Mouse (Mus musculus) megakaryocyte, embryonic 14.5 days (primary cell): ENCODE data around the gene Gif.

ENCODE experiments used
- FLI1 ChIP-seq: IDR thresholded peaks from 2 replicates; pipeline ENCODE4 v1.6.1; 2012; ENCODE audit warnings: low read length, inconsistent platforms, mixed read lengths
- GATA1 ChIP-seq: IDR thresholded peaks from 3 replicates; pipeline ENCODE4 v1.6.1; 2012; ENCODE audit warnings: mixed read lengths, low read length, inconsistent platforms, borderline replicate concordance

DNA sequence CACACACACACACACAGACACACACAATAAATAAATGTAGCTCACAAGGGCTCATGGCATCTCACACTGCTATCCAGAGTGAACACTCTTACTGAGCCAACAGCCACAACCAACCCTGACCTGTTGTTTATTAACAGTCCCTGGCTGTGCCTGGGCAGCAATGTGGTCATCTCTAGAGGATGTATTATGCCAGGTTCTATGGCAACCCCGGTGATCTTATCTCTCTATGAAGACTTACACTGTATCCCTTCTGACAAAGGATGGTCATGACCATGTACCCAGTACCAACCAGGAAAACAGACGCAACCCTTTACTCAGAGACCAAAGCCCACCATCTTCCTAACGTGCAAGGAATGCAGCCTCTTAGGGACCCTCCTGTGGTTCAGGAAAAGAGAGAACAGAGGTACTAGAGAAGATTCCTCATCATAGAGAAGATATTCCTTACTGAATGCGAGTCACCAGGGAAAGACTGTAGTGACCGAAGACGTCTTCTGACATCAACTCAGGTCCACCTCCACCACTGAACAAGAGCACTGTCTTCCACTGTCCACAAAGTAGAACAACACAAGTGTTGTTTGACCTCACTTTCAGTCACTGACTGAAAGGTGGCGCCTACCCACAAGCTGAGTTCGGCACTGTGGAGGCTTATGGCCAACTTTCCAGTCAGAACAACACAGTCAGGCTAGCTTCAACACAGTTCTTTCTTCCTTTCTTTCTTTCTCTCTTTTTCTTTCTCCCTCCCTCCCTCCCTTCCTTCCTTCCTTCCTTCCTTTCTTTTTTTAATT is 53.4 kb downstream of the Gif start:
- TF ChIP-seq GATA1 = no peak
- TF ChIP-seq FLI1 = no peak
